Mouse (Mus musculus): ENCODE results near the gene Rufy3. TPM values are rescaled to one million over a fixed set of nuclear protein-coding genes. Genes with fewer than 3 reads are reported as not detected.

Gene Rufy3
- polyA plus RNA-seq, 1 experiment = 30.1 TPM

GRCm38 (mm10) chr5:88642786-88643185 lies 77.9 kb downstream of the Rufy3 start:
- no peak for TF ChIP-seq CTCF (IDR thresholded peaks at IDR 0.05; ENCODE audit: low read depth, low read length)
- no peak for TF ChIP-seq EP300 (IDR thresholded peaks at IDR 0.05; ENCODE audit: insufficient read depth, low read depth, low read length)
- TF ChIP-seq POLR2A (IDR thresholded peaks at IDR 0.05; ENCODE audit: insufficient read depth, low read length) = no peak
- H3K36me3 ChIP-seq (ENCODE audit: control insufficient read depth, insufficient read depth, low read length, poor library complexity, severe bottlenecking) = peaks cover 3% of the 10 kb centered on the region; the same call in 1 of the 2 replicates
- no peaks in the 10 kb centered on the region for H3K9me3 ChIP-seq (replicated peaks; ENCODE audit: control insufficient read depth, insufficient read depth, low read length, poor library complexity, severe bottlenecking)
- no peak overlapping the region for H3K4me3 ChIP-seq (ENCODE audit: low read depth, low read length)
- H3K4me1 ChIP-seq (ENCODE audit: control insufficient read depth, insufficient read depth, low read length) = no peaks in the 10 kb centered on the region
- no peak overlapping the region for H3K27ac ChIP-seq (ENCODE audit: insufficient read depth, low read length)
- no peaks in the 10 kb centered on the region for H3K27me3 ChIP-seq (ENCODE audit: control insufficient read depth, insufficient read depth, low read length, poor library complexity, severe bottlenecking)
- H3K9ac ChIP-seq (ENCODE audit: low read depth, poor library complexity, severe bottlenecking) = no peak overlapping the region

DNA sequence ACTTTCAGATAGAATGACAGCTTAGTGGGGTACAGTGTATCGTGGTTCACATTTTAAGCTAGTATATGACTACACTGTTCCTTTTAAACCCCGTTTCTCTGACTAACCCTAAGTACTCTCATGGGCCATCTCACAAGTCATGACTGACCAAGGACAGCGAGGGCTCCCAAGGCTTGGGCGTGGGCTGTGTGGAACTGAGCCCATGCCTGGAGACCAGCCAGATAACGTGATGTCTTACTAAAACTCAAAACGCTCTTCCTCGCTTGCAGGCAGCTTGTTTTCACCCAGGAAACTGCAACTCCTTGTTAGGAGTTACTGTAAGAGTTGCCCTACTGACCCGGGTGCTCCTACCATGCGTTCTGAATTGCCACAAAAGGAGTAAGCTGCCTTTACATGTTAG lies 78.7 kb downstream of the Rufy3 start:
- no peak overlapping the region for H3K27ac ChIP-seq (ENCODE audit: insufficient read depth, low read length)
- H3K36me3 ChIP-seq (ENCODE audit: control insufficient read depth, insufficient read depth, low read length, poor library complexity, severe bottlenecking) = no peaks in the 10 kb centered on the region
- H3K4me3 ChIP-seq (ENCODE audit: low read depth, low read length) = no peak overlapping the region
- no peaks in the 10 kb centered on the region for H3K9me3 ChIP-seq (replicated peaks; ENCODE audit: control insufficient read depth, insufficient read depth, low read length, poor library complexity, severe bottlenecking)
- TF ChIP-seq EP300 (IDR thresholded peaks at IDR 0.05; ENCODE audit: insufficient read depth, low read depth, low read length) (no peak), CTCF (IDR thresholded peaks at IDR 0.05; ENCODE audit: low read depth, low read length) (no peak), POLR2A (IDR thresholded peaks at IDR 0.05; ENCODE audit: insufficient read depth, low read length) (no peak)
- H3K4me1 ChIP-seq (ENCODE audit: control insufficient read depth, insufficient read depth, low read length) = no peaks in the 10 kb centered on the region
- no peak overlapping the region for H3K9ac ChIP-seq (ENCODE audit: low read depth, poor library complexity, severe bottlenecking)
- no peaks in the 10 kb centered on the region for H3K27me3 ChIP-seq (ENCODE audit: control insufficient read depth, insufficient read depth, low read length, poor library complexity, severe bottlenecking)

DNA sequence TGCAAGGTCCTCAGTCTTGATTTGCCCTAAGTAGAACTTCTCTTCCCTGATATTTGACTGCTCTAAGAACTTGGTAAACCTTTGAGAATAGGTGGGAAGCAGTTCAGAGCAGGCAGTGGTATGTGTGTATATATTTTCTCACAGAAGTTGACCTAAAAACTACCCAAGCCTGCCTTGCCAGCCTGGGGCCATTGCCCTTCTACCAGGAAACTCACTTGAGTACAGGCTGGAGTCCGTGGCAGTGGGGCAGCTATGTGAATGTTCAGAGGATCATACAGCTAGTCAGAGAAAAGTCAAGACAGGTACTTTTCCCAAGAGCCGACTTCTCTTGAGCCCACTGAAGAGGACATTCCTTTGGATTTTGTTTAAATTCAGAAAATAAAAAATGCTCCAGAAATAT lies 80.1 kb downstream of the Rufy3 start:
- TF ChIP-seq CTCF (IDR thresholded peaks at IDR 0.05; ENCODE audit: low read depth, low read length) (no peak), POLR2A (IDR thresholded peaks at IDR 0.05; ENCODE audit: insufficient read depth, low read length) (no peak), EP300 (IDR thresholded peaks at IDR 0.05; ENCODE audit: insufficient read depth, low read depth, low read length) (no peak)
- Histone ChIP-seq H3K4me3 (ENCODE audit: low read depth, low read length) (no peak overlapping the region), H3K36me3 (ENCODE audit: control insufficient read depth, insufficient read depth, low read length, poor library complexity, severe bottlenecking) (no peaks in the 10 kb centered on the region), H3K9ac (ENCODE audit: low read depth, poor library complexity, severe bottlenecking) (no peak overlapping the region), H3K9me3 (replicated peaks; ENCODE audit: control insufficient read depth, insufficient read depth, low read length, poor library complexity, severe bottlenecking) (no peaks in the 10 kb centered on the region), H3K4me1 (ENCODE audit: control insufficient read depth, insufficient read depth, low read length) (no peaks in the 10 kb centered on the region), H3K27me3 (ENCODE audit: control insufficient read depth, insufficient read depth, low read length, poor library complexity, severe bottlenecking) (no peaks in the 10 kb centered on the region), H3K27ac (ENCODE audit: insufficient read depth, low read length) (no peak overlapping the region)

- H3K9ac ChIP-seq (ENCODE audit: low read depth, poor library complexity, severe bottlenecking) = no peak overlapping the region
- H3K9me3 ChIP-seq (replicated peaks; ENCODE audit: control insufficient read depth, insufficient read depth, low read length, poor library complexity, severe bottlenecking) = no peaks in the 10 kb centered on the region
- H3K27ac ChIP-seq (ENCODE audit: insufficient read depth, low read length) = no peak overlapping the region
- no peaks in the 10 kb centered on the region for H3K36me3 ChIP-seq (ENCODE audit: control insufficient read depth, insufficient read depth, low read length, poor library complexity, severe bottlenecking)
- no peak overlapping the region for H3K4me3 ChIP-seq (ENCODE audit: low read depth, low read length)
- no peaks in the 10 kb centered on the region for H3K4me1 ChIP-seq (ENCODE audit: control insufficient read depth, insufficient read depth, low read length)
- no peaks in the 10 kb centered on the region for H3K27me3 ChIP-seq (ENCODE audit: control insufficient read depth, insufficient read depth, low read length, poor library complexity, severe bottlenecking)
- TF ChIP-seq CTCF (IDR thresholded peaks at IDR 0.05; ENCODE audit: low read depth, low read length) (no peak), POLR2A (IDR thresholded peaks at IDR 0.05; ENCODE audit: insufficient read depth, low read length) (no peak), EP300 (IDR thresholded peaks at IDR 0.05; ENCODE audit: insufficient read depth, low read depth, low read length) (no peak)
Measured at GRCm38 (mm10) chr5:88645405-88645804, 80.6 kb downstream of the Rufy3 start.

DNA sequence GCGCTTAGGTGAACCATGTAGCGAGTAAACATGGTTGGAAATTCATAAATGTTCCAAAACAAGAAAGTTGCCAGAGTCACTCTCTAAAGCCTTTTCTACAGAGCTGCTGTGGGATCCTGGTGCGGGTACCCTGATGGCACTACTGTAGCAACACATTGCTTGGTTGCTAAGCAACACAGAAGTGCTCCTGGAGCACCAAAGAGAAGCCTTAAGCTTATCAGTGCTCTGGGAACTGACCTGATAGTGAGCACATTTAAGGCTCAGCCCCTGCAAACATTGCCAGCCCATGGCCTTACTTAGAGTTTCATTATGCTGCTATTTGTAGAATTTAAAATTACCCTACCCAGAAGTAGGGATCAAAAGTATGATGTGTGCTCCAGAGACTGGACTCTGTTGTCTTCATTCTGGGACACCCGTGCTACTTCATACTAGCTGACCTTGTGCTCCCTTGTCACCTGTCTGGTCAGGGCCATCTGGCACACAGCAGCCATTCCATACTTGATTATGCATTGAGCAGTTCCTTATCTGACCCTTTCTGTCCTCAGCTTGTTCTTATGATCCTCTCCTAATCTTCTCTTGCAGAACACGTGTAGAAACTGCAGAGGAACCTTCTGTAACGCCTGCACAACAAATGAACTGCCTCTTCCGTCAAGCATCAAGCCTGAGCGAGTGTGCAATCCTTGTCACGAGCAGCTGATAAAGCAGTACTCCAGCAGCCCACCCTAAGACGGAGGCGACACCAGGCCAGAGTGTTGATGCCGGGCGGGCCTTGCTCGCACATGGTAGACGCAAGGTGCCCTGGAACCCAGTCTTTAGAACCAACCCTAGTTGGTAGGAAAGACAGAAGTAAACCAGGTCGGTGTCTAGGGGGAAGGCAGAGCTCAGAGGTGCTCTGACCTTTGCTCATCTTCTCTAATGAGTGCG lies 84.7 kb downstream of the Rufy3 start:
- Histone ChIP-seq H3K27ac (ENCODE audit: insufficient read depth, low read length) (no peak overlapping the region), H3K9ac (ENCODE audit: low read depth, poor library complexity, severe bottlenecking) (no peak overlapping the region), H3K27me3 (ENCODE audit: control insufficient read depth, insufficient read depth, low read length, poor library complexity, severe bottlenecking) (no peaks in the 10 kb centered on the region), H3K9me3 (replicated peaks; ENCODE audit: control insufficient read depth, insufficient read depth, low read length, poor library complexity, severe bottlenecking) (no peaks in the 10 kb centered on the region), H3K36me3 (ENCODE audit: control insufficient read depth, insufficient read depth, low read length, poor library complexity, severe bottlenecking) (0 out of 2 replicates have a peak, but pooled peaks cover 2% of the 10 kb centered on the region), H3K4me1 (ENCODE audit: control insufficient read depth, insufficient read depth, low read length) (no peaks in the 10 kb centered on the region), H3K4me3 (ENCODE audit: low read depth, low read length) (no peak overlapping the region)
- no peak for TF ChIP-seq CTCF (IDR thresholded peaks at IDR 0.05; ENCODE audit: low read depth, low read length)
- TF ChIP-seq EP300 (IDR thresholded peaks at IDR 0.05; ENCODE audit: insufficient read depth, low read depth, low read length) = no peak
- no peak for TF ChIP-seq POLR2A (IDR thresholded peaks at IDR 0.05; ENCODE audit: insufficient read depth, low read length)

DNA sequence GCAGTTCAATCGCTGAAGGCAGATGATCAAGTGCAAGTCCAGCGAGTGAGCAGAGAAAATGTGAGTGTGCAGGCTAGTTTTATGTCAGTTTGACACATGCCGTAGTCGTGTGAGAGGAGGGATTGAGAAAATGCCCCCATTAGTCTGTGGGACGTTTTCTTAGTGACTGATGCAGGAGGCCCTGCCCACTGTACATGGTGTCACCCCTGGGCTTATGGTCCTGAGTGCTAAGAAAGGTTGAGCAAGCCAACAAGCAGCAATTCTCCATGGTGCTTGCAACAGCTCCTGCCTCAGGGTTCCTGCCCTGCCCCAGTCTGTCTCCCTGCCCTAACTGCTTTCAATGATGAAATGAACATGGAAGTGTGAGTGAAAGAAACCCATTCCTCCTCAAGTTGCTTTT lies 87.7 kb downstream of the Rufy3 start:
- H3K4me1 ChIP-seq (ENCODE audit: control insufficient read depth, insufficient read depth, low read length) = no peaks in the 10 kb centered on the region
- no peak overlapping the region for H3K4me3 ChIP-seq (ENCODE audit: low read depth, low read length)
- TF ChIP-seq EP300 (IDR thresholded peaks at IDR 0.05; ENCODE audit: insufficient read depth, low read depth, low read length) (no peak), POLR2A (IDR thresholded peaks at IDR 0.05; ENCODE audit: insufficient read depth, low read length) (no peak), CTCF (IDR thresholded peaks at IDR 0.05; ENCODE audit: low read depth, low read length) (no peak)
- peaks cover 4% of the 10 kb centered on the region; the same call in 1 of the 2 replicates for H3K36me3 ChIP-seq (ENCODE audit: control insufficient read depth, insufficient read depth, low read length, poor library complexity, severe bottlenecking)
- H3K9me3 ChIP-seq (replicated peaks; ENCODE audit: control insufficient read depth, insufficient read depth, low read length, poor library complexity, severe bottlenecking) = no peaks in the 10 kb centered on the region
- no peak overlapping the region for H3K9ac ChIP-seq (ENCODE audit: low read depth, poor library complexity, severe bottlenecking)
- H3K27ac ChIP-seq (ENCODE audit: insufficient read depth, low read length) = no peak overlapping the region
- H3K27me3 ChIP-seq (ENCODE audit: control insufficient read depth, insufficient read depth, low read length, poor library complexity, severe bottlenecking) = no peaks in the 10 kb centered on the region
